Mouse (Mus musculus): ENCODE measurements around the gene Tsnax. TPM values are rescaled to one million over a fixed set of nuclear protein-coding genes. Genes with fewer than 3 reads are reported as not detected.

Gene Tsnax
- total and polyA plus RNA-seq, 2 experiments from 2014 or later: 118 to 221 TPM

DNA sequence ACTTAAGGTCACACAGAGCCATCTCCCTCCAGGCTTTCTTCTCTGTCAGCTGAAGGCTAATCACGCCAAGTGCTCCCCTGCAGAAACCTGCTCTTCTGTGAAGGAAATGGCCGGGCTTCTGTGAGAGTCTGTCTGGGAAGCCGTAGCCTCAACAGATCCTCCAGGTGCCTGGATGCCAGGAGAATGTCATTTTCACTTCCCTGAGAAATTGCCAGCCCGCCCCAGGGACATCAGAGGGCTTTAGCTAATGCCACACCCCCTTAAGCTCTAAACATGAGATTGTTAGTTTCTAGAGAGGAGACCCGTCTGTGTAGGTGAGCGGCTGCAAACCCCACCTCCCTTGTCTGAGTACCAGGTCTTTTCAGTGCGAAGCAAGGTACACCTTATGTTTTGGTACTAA is 56.5 kb downstream of the Tsnax start:
- 78% methylated on average over 7 of the region's 7 CpGs for WGBS
- Histone ChIP-seq H3K4me2 (ENCODE audit: low read depth, low read length, poor library complexity, severe bottlenecking) (no peak overlapping the region), H3K9me3 (ENCODE audit: low read length) (no peaks in the 10 kb centered on the region), H3K27ac (ENCODE audit: low read depth, low read length) (no peak overlapping the region), H3K36me3 (ENCODE audit: insufficient read depth, low read length) (no peaks in the 10 kb centered on the region), H3K4me1 (ENCODE audit: insufficient read depth, low read length) (no peaks in the 10 kb centered on the region; the same call in 1 of the 2 replicates), H3K27me3 (ENCODE audit: insufficient read depth, low read length) (no peaks in the 10 kb centered on the region), H3K4me3 (ENCODE audit: low read depth, low read length) (no peak overlapping the region), H3K9ac (replicated peaks; ENCODE audit: low read length, poor library complexity, severe bottlenecking) (no peak overlapping the region)
- DNase-seq (ENCODE audit: low spot score) (no peak), ATAC-seq (ENCODE audit: low FRiP score) (no peak)
- TF ChIP-seq CTCF (IDR thresholded peaks at IDR 0.05): no peak

DNA sequence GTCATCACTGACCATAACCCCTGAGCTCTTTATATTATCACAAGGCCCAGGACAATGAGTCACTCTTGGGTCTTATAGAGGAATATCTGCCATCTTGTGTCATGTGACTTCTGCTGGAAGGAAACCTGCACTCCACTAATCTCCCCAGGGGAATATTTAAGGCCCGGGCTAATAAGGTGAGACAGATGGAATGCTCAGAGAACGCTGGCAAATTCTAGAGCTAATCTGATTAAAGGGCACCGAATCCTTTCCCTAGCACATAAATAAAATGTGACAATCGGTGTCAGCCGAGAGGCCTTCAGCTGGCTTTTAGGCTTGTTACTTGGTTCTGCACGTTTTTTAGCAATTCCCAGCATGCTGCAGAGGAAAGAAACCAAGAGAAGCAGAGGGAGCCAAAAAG is 56.9 kb downstream of the Tsnax start:
- H3K4me3 ChIP-seq (ENCODE audit: low read depth, low read length): no peak overlapping the region
- H3K27ac ChIP-seq (ENCODE audit: low read depth, low read length): no peak overlapping the region
- no peaks in the 10 kb centered on the region; the same call in 1 of the 2 replicates for H3K4me1 ChIP-seq (ENCODE audit: insufficient read depth, low read length)
- WGBS: 30% methylated on average over 6 of the region's 6 CpGs
- H3K9me3 ChIP-seq (ENCODE audit: low read length): no peaks in the 10 kb centered on the region
- DNase-seq (ENCODE audit: low spot score) (no peak), ATAC-seq (ENCODE audit: low FRiP score) (no peak)
- H3K9ac ChIP-seq (replicated peaks; ENCODE audit: low read length, poor library complexity, severe bottlenecking): no peak overlapping the region
- H3K4me2 ChIP-seq (ENCODE audit: low read depth, low read length, poor library complexity, severe bottlenecking): no peak overlapping the region
- H3K36me3 ChIP-seq (ENCODE audit: insufficient read depth, low read length): no peaks in the 10 kb centered on the region
- TF ChIP-seq CTCF (IDR thresholded peaks at IDR 0.05): no peak
- no peaks in the 10 kb centered on the region for H3K27me3 ChIP-seq (ENCODE audit: insufficient read depth, low read length)

- 96% methylated on average over 10 of the region's 10 CpGs for WGBS
- Histone ChIP-seq H3K4me1 (ENCODE audit: insufficient read depth, low read length) (no peaks in the 10 kb centered on the region), H3K36me3 (ENCODE audit: insufficient read depth, low read length) (no peaks in the 10 kb centered on the region), H3K9me3 (ENCODE audit: low read length) (no peaks in the 10 kb centered on the region), H3K9ac (replicated peaks; ENCODE audit: low read length, poor library complexity, severe bottlenecking) (no peak overlapping the region), H3K4me2 (ENCODE audit: low read depth, low read length, poor library complexity, severe bottlenecking) (no peak overlapping the region), H3K4me3 (ENCODE audit: low read depth, low read length) (no peak overlapping the region), H3K27ac (ENCODE audit: low read depth, low read length) (no peak overlapping the region), H3K27me3 (ENCODE audit: insufficient read depth, low read length) (no peaks in the 10 kb centered on the region)
- TF ChIP-seq CTCF (IDR thresholded peaks at IDR 0.05): no peak
- DNase-seq (ENCODE audit: low spot score) (no peak), ATAC-seq (ENCODE audit: low FRiP score) (no peak)
Measured at GRCm38 (mm10) chr8:125074141-125074540, 61.3 kb downstream of the Tsnax start.

GRCm38 (mm10) chr8:125074581-125074980 is 61.8 kb downstream of the Tsnax start:
- Histone ChIP-seq H3K4me3 (ENCODE audit: low read depth, low read length) (no peak overlapping the region), H3K4me2 (ENCODE audit: low read depth, low read length, poor library complexity, severe bottlenecking) (no peak overlapping the region), H3K27me3 (ENCODE audit: insufficient read depth, low read length) (no peaks in the 10 kb centered on the region), H3K36me3 (ENCODE audit: insufficient read depth, low read length) (no peaks in the 10 kb centered on the region), H3K27ac (ENCODE audit: low read depth, low read length) (no peak overlapping the region), H3K9me3 (ENCODE audit: low read length) (no peaks in the 10 kb centered on the region), H3K4me1 (ENCODE audit: insufficient read depth, low read length) (no peaks in the 10 kb centered on the region), H3K9ac (replicated peaks; ENCODE audit: low read length, poor library complexity, severe bottlenecking) (no peak overlapping the region)
- ATAC-seq (ENCODE audit: low FRiP score): no peak
- no peak for TF ChIP-seq CTCF (IDR thresholded peaks at IDR 0.05)
- WGBS: 88% methylated on average over 2 of the region's 2 CpGs
- no peak for DNase-seq (ENCODE audit: low spot score)

DNA sequence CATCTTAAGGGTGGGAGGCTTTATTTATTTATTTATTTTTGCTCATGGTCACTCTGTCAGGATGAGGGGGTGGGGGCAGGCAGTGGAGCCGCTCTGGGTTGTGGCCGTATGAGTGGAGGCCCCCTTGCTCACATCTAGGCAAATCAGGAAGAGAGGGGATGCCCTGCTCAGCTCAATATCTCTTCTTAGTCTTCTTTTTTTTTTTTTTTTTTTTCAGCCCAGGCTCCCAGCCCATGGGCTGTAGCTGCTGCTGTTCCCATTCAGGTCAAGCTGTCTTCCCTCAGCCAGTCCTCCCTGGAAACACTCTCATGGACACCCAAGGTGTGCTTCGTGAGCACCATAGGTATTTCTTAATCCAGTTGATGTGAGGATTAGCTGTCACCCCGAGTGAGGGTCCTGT is 62.6 kb downstream of the Tsnax start:
- ATAC-seq (ENCODE audit: low FRiP score) (no peak), DNase-seq (ENCODE audit: low spot score) (no peak)
- no peak overlapping the region for H3K4me2 ChIP-seq (ENCODE audit: low read depth, low read length, poor library complexity, severe bottlenecking)
- no peaks in the 10 kb centered on the region for H3K36me3 ChIP-seq (ENCODE audit: insufficient read depth, low read length)
- H3K4me3 ChIP-seq (ENCODE audit: low read depth, low read length): no peak overlapping the region
- no peak overlapping the region for H3K27ac ChIP-seq (ENCODE audit: low read depth, low read length)
- H3K27me3 ChIP-seq (ENCODE audit: insufficient read depth, low read length): no peaks in the 10 kb centered on the region
- H3K9ac ChIP-seq (replicated peaks; ENCODE audit: low read length, poor library complexity, severe bottlenecking): no peak overlapping the region
- no peaks in the 10 kb centered on the region for H3K9me3 ChIP-seq (ENCODE audit: low read length)
- no peak for TF ChIP-seq CTCF (IDR thresholded peaks at IDR 0.05)
- no peaks in the 10 kb centered on the region for H3K4me1 ChIP-seq (ENCODE audit: insufficient read depth, low read length)
- WGBS: 82% methylated on average over 4 of the region's 4 CpGs

GRCm38 (mm10) chr8:125077326-125077725 is 64.5 kb downstream of the Tsnax start:
- Histone ChIP-seq H3K27ac (ENCODE audit: low read depth, low read length) (no peak overlapping the region), H3K4me2 (ENCODE audit: low read depth, low read length, poor library complexity, severe bottlenecking) (no peak overlapping the region), H3K4me1 (ENCODE audit: insufficient read depth, low read length) (0 out of 2 replicates have a peak, but pooled peaks cover 3% of the 10 kb centered on the region), H3K9me3 (ENCODE audit: low read length) (no peaks in the 10 kb centered on the region), H3K36me3 (ENCODE audit: insufficient read depth, low read length) (no peaks in the 10 kb centered on the region), H3K9ac (replicated peaks; ENCODE audit: low read length, poor library complexity, severe bottlenecking) (no peak overlapping the region), H3K4me3 (ENCODE audit: low read depth, low read length) (no peak overlapping the region), H3K27me3 (ENCODE audit: insufficient read depth, low read length) (no peaks in the 10 kb centered on the region)
- ATAC-seq (ENCODE audit: low FRiP score): no peak
- 48% methylated on average over 8 of the region's 8 CpGs for WGBS
- no peak for TF ChIP-seq CTCF (IDR thresholded peaks at IDR 0.05)
- no peak for DNase-seq (ENCODE audit: low spot score)

Data from midbrain, postnatal 0 days (tissue).